Mouse (Mus musculus): ENCODE results near the gene Bpi.

Bpi gene

GRCm38 (mm10) chr2:158285655-158286054 is 27.8 kb downstream of the Bpi start:
- DNase-seq (ENCODE audit: low spot score) = no peak

GRCm38 (mm10) chr2:158295700-158296099 is 37.8 kb downstream of the Bpi start:
- DNase-seq (ENCODE audit: low spot score) = no peak

DNA sequence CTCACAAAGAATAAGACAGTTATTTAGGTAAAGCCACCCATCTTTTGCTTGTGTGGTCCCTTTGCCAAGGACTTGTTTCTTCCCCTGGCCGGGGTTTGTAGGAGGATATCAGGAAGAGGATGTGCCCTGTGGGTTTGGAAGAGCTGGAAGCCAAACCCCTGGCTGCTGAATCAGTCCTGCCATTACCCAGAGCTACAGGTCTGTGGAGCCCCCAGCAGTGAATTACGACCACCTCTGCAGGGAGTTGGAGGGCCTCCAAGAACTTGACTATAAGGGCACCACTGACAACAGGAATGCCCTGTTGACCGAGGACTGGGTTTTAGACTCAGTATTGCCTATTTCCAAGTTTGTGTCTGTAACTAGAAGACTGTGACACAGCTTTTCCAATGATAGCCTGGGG is 41.3 kb downstream of the Bpi start:
- DNase-seq (ENCODE audit: low spot score) = no peak

GRCm38 (mm10) chr2:158299731-158300130 is 41.8 kb downstream of the Bpi start:
- DNase-seq (ENCODE audit: low spot score) = no peak

DNA sequence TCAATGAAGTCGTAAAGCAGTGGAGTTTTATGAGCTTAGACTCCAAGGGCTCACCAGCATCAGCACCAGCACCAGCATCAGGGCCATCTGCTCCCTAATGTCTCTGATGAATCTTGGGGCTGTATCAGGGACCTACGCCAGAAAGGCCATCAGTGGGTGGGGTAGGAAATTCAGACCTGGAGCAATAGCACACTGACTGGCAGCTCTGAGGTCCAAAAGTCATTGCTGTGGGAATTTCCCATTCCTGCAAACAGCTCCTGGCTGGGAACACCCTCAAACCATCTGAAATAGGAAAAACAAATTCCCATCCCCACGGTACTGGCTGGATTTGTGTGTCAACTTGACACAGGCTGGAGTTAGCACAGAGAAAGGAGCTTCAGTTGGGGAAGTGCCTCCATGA is 44.9 kb downstream of the Bpi start:
- DNase-seq (ENCODE audit: low spot score) = no peak

GRCm38 (mm10) chr2:158305948-158306695 is 48.2 kb downstream of the Bpi start, which contains the start of gene Lbp:
Gene Lbp (plus strand): TSS chr2:158306493.
- peak; percentile 17 for DNase-seq (ENCODE audit: low spot score)

DNA sequence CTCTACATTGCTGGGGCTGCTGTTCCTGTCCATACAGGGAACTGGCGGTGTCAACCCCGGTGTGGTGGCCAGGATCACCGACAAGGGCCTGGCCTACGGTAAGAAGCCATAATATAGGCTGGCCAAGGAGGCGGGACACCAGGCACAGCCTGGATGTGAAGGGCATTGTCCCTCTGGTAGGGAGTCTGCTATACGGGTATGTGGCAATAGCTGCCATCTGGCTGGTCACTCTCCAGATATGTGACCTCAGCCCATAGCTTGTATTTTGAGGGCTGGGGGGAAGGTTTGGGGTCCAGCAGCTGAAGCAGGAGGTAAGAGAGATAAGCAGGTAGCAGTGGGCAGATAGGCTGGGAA is 48.8 kb downstream of the Bpi start:
- DNase-seq (ENCODE audit: low spot score) = no peak

DNA sequence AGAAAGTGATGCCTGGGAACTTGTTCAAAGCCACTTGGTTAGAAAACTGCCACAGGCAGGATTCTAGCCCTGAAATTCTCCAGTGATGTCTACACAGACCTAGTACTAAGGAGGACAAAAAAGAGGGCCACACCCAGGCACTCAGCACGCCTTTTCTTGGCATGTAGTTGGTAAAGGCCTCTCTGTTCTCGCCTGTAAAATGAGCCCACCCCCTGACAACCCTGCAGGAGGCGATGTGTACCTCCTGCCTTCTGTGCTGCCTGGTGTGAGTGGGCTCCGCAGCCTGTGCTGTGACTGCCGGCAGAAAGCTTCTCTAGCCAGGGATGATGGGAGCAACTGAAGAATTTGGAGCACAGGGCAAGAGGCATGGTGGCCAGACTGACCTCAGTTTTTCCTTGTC is 50.4 kb downstream of the Bpi start:
- no peak for DNase-seq (ENCODE audit: low spot score)

DNA sequence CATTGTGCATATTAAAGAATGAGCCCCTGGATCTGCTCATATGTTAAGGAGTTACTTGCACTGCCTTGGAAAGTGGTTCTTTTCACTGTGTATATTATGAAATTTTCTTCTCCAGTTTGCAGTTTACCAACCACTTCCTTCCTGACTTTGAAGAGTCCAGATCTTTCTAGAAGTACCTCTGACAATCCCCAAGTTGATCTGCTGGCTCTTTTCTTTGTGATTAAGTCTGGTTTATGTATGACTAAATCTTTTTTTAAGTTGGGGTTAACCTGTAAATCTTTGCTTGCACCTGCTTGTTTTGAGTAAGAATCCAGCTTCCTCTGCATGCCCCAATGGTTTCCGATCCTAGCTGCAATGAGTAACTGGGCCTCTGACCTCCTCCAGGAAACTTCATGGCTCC is 55.2 kb downstream of the Bpi start:
- no peak for DNase-seq (ENCODE audit: low spot score)

DNA sequence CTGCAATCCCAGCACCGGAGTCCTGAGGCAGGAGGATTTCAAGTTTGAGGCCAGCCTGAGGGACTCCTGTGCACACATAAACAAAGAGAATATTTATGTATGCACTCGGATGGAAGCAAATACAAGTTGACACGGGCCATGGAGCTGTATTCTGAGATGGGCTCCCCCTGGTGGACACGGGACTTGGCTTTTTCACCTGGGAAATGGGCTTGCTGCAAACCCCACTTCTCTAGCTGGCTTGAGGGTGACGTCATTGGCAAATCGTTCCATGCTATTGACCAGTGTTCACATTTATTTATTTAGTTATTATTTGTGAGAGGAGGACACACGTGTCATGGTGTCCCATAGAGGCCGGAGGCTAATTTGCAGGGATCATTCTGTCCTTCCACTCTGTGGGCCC is 58.5 kb downstream of the Bpi start:
- DNase-seq (ENCODE audit: low spot score) = peak; percentile 57

GRCm38 (mm10) chr2:158317026-158317425 is 59.1 kb downstream of the Bpi start:
- DNase-seq (ENCODE audit: low spot score) = peak; percentile 13

GRCm38 (mm10) chr2:158321596-158321995 is 63.7 kb downstream of the Bpi start:
- no peak for DNase-seq (ENCODE audit: low spot score)

DNA sequence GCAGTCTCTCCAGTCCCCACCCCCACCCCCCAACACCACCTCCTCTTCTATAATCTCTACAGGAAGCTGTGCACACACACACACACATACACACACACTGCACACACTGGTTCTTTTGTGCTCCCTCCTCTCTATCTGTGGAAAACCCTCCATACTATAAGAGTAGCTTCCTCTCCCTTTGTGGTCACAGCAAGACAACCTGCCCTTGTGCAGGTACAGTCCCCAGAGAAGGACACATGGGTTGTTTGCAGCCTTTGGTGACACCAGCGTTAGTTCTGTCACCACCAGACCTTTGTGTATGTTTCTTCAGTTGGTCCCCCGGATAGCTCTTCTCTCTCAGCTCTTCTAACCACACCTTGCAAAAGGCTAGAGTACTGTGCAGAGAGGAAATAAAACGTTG is 65.0 kb downstream of the Bpi start:
- DNase-seq (ENCODE audit: low spot score) = no peak

DNA sequence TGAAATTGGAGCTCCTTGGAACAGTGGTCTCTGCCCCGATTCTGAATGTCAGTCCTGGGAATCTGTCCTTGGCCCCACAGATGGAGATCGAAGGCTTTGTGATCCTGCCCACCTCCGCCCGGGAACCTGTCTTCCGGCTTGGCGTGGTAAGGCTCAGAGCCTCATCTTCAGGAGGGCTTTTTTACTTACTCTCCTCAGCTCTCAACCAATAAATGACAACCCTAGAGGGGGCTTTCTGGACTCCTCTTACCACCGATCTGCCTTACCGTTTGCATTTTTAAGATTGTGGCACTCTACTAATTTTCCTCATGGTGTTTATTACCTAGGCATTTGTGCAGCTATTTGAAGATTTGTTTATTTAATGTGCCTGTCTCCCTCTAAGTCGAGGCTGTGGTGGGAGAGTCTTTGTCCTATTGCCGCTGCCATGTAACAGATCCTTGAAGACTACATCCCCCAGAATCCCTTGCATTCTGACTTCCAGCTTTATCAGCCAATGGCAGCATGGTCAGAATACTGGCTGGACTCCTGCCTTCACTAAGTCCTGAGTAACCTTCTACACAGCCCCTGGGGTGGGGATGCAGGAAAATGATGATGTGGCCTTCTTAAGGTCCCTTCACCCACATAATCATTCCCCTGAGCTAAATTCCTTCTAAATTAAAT is 66.8 kb downstream of the Bpi start:
- no peak for DNase-seq (ENCODE audit: low spot score)

DNA sequence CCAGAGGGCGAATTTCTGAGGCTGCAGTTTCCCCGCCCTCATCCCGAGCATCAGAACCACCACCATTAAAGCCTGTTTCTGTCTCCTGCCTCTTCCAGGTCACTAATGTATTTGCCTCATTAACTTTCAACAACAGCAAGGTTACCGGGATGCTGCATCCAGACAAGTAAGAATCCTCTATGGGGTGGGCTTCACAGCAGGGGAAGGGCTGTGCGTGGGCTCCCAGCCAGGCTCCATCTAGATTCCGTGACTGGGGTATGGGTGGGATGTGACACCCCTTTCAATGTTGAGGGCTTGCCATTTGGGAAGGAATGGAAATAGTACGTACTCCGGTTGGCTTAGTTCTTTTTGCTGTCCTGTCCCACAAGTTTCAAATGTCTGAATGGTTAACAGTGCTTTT is 67.7 kb downstream of the Bpi start:
- DNase-seq (ENCODE audit: low spot score) = no peak

Data from adipocyte (in vitro differentiated cells).